Mouse (Mus musculus) heart, postnatal 0 days (tissue): ENCODE measurements at regions not wholly inside any gene's neighbourhood (a gene's known extent, or its start where the extent isn't known, plus 50 kb on each side); places are given as distances from the start of the nearest gene placed in this dataset.
A peak's percentile ranks its signal among the peaks of the same experiment; 100 is the strongest.

ENCODE experiments used
- ATAC-seq: fragments of 200-750 bp; cut with Nextera tagmentation; 2 replicates; pipeline ENCODE4 v1.8.0; 2017; ENCODE audit warnings: low read depth, moderate number of reproducible peaks, moderate library complexity; ENCODE audit not compliant: insufficient read depth
- DNase-seq: peaks from one replicate; pipeline ENCODE4 v3.0.0-alpha.2; 2016; ENCODE audit warnings: low spot score
- H3K27ac ChIP-seq: fragments of 300-500 bp; sonication (generic); 2 replicates; pipeline ENCODE4 v1.5.1; 2014; ENCODE audit warnings: low read depth, mild to moderate bottlenecking
- H3K27me3 ChIP-seq: fragments of 300-500 bp; sonication (generic); 2 replicates; pipeline ENCODE4 v1.6.1; 2014; ENCODE audit warnings: low read length, mixed read lengths; ENCODE audit not compliant: control insufficient read depth, insufficient read depth
- H3K36me3 ChIP-seq: fragments of 300-500 bp; sonication (generic); replicated peaks from 2 replicates; pipeline ENCODE4 v1.6.1; 2014; ENCODE audit warnings: low read length, mixed read lengths; ENCODE audit not compliant: control insufficient read depth, insufficient read depth
- H3K4me1 ChIP-seq: fragments of 300-500 bp; sonication (generic); 2 replicates; pipeline ENCODE4 v1.6.1; 2014; ENCODE audit warnings: antibody characterized with exemption; ENCODE audit not compliant: control insufficient read depth, insufficient read depth
- H3K4me2 ChIP-seq: fragments of 300-500 bp; sonication (generic); 2 replicates; pipeline ENCODE4 v1.6.1; 2014; ENCODE audit warnings: low read depth, mild to moderate bottlenecking, low read length, moderate library complexity
- H3K4me3 ChIP-seq: fragments of 300-500 bp; sonication (generic); 2 replicates; pipeline ENCODE4 v1.5.1; 2014; ENCODE audit warnings: low read depth, low read length
- H3K9ac ChIP-seq: fragments of 300-500 bp; sonication (generic); replicated peaks from 2 replicates; pipeline ENCODE4 v1.6.1; 2014; ENCODE audit warnings: low read depth, low read length, mixed read lengths
- H3K9me3 ChIP-seq: fragments of 300-500 bp; sonication (generic); replicated peaks from 2 replicates; pipeline ENCODE4 v1.6.1; 2016; ENCODE audit warnings: low read length; ENCODE audit not compliant: control insufficient read depth
- CTCF ChIP-seq: IDR thresholded peaks from 2 replicates; pipeline ENCODE4 v1.5.1; 2016; ENCODE audit warnings: antibody characterized with exemption, control low read depth, low read depth
- EP300 ChIP-seq: IDR thresholded peaks from 2 replicates; pipeline ENCODE4 v1.6.1; 2016; ENCODE audit warnings: antibody characterized with exemption, low read depth
- WGBS: fragments of 180-500 bp; shearing (Covaris S2); extraction: QIAGEN DNeasy Blood & Tissue Kit; methylation state at CpG from one replicate; pipeline ENCODE4 v1.1.7; 2014; 5-methylcytosine and 5-hydroxymethylcytosine counted together

DNA sequence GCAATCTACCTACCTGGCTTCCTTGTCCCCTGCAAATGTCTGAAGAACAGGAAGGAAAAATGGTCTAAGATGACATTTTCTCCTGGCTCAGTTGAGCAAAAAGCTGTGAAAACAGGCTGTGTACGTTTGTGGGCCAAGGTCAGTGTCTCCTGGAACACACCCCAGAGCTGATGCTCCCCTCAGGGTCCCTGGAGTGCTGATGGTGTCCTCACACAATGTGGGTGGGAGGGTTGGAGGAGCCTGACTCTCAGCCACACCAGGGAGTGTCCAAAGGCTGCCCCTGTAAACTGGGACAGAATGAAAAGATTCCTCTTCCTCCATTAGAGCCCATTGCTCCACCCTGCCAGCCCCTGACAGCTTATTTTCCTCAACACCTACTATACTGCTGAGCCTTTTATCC lies 112.8 kb upstream of the Smim23 start:
- no peak for TF ChIP-seq EP300
- TF ChIP-seq CTCF = no peak
- Histone ChIP-seq H3K9ac (no peak overlapping the region), H3K27ac (no peak overlapping the region), H3K9me3 (0 out of 2 replicates have a peak, but pooled peaks cover 3% of the 10 kb centered on the region), H3K4me3 (no peak overlapping the region), H3K4me2 (no peak overlapping the region), H3K27me3 (no peaks in the 10 kb centered on the region), H3K36me3 (no peaks in the 10 kb centered on the region), H3K4me1 (no peaks in the 10 kb centered on the region)
- ATAC-seq (no peak), DNase-seq (no peak)
- WGBS = 16% methylated on average over 1 of the region's 1 CpGs

DNA sequence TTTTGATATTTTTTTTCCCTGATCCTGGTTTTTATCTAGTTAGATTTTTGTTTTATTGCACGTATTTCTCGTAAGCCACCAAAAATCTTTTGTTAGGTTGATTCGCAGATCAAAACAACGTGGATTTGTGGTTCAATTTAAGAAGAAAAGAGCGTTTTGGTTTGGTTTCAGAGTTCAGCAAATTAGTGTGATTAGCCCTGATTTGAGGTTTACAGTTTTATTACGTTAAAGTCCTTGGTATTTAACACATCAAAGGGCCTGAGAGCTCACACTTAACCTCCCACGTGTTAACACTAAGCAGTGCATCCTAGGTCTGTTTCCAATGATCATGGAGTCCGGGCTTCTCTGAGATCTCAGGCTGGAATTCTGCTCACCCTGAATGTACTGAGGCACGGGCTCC lies 107.5 kb upstream of the Smim23 start:
- Histone ChIP-seq H3K4me3 (no peak overlapping the region), H3K9ac (no peak overlapping the region), H3K4me1 (no peaks in the 10 kb centered on the region), H3K4me2 (no peak overlapping the region), H3K27ac (no peak overlapping the region), H3K36me3 (no peaks in the 10 kb centered on the region), H3K9me3 (0 out of 2 replicates have a peak, but pooled peaks cover 3% of the 10 kb centered on the region), H3K27me3 (no peaks in the 10 kb centered on the region)
- WGBS = 70% methylated on average over 9 of the region's 9 CpGs
- TF ChIP-seq CTCF (no peak), EP300 (no peak)
- no peak for ATAC-seq
- no peak for DNase-seq

DNA sequence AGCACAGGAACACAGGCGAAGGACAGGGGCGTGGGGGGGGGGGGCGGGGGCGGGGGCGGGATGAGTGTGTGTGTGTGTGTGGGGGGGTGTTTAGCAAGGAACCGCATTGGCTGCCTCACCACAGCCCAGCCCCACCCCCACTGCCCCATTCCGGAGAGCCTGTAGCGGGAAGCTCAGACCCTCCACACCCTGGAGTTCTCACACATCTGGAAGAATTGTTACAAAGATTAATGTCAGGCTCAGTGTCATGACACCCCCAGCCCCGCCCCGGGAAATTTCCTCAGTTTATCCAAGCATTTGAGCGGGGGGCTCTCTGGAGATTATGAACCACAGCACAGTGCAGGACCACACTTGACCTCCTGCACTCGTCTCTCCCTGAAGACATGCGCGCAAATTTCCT lies 106.6 kb upstream of the Smim23 start:
- Histone ChIP-seq H3K9ac (no peak overlapping the region), H3K9me3 (0 out of 2 replicates have a peak, but pooled peaks cover 3% of the 10 kb centered on the region), H3K27ac (no peak overlapping the region), H3K4me2 (no peak overlapping the region), H3K27me3 (no peaks in the 10 kb centered on the region), H3K4me1 (0 out of 2 replicates have a peak, but pooled peaks cover under 1% of the 10 kb centered on the region), H3K4me3 (no peak overlapping the region), H3K36me3 (no peaks in the 10 kb centered on the region)
- no peak for DNase-seq
- no peak for ATAC-seq
- TF ChIP-seq CTCF (no peak), EP300 (no peak)
- WGBS = 23% methylated on average over 14 of the region's 14 CpGs

DNA sequence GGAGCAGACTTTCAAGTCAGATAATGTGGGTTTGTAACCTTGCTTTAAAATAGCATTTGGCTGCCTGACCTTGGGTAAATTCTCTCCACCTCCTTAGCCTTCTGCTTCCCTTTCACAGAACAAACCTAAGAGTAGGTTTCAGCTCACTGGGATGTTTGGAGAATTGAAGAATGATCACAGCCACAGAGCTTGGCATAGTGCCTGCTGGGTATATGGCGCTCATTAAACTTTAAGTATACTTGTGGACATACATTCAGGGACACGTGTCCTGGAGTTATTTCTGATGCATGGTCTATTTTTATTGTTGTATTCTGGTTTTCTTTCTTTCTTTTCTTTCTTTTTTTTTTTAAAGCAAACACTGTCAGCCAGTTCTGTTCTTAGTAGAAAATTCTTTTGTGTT lies 104.4 kb upstream of the Smim23 start:
- Histone ChIP-seq H3K4me3 (no peak overlapping the region), H3K36me3 (no peaks in the 10 kb centered on the region), H3K4me2 (no peak overlapping the region), H3K27ac (no peak overlapping the region), H3K27me3 (no peaks in the 10 kb centered on the region), H3K4me1 (0 out of 2 replicates have a peak, but pooled peaks cover 8% of the 10 kb centered on the region), H3K9ac (no peak overlapping the region), H3K9me3 (0 out of 2 replicates have a peak, but pooled peaks cover 3% of the 10 kb centered on the region)
- no peak for ATAC-seq
- DNase-seq = no peak
- TF ChIP-seq EP300 (no peak), CTCF (no peak)
- WGBS = 43% methylated on average over 2 of the region's 2 CpGs

DNA sequence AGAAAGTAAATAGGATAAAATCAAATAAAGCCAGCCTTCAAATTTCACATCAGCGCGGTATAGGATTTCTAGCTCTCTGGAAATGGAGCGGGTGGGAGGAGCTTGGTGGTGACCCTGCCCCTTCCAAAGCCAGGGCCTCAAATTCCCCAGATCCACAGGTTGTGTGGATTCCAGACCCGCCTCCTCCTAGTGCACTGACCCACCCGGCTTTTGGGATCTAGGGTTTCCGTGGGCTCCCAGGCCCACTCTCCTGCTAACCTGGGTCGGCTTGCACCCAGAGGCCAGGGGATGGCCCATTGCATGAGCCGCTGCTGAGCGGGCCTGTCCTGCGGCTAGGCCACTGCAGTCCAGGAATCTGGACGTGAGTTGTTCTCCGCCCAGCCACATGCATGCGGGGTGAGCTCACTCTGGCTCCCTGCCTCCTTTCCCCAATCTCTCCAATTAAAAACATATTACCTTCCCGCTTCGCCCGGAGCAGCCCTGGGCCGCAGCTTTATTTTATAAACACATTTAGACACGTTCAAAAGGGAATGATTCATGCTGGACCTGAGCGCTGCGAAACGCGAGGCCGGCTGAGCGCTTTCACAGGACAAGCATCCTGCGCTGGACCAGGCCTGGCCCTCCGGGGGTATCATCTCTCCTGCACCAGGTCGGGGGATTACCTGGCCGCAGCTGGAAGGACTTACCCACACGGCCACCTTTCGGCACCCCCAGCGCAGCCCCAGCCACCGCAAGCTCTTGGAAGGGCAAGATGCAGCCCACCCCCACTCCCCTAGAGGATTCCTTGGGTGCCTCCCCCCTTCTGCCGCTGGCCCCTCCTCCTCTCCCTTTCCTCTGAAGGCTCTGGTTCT lies 101.2 kb upstream of the Smim23 start:
- Histone ChIP-seq H3K27me3 (no peaks in the 10 kb centered on the region), H3K27ac (peak overlapping the region; percentile 56), H3K9ac (peak overlapping the region; percentile 8; the same call in 1 of the 2 replicates), H3K36me3 (no peaks in the 10 kb centered on the region), H3K4me3 (peak overlapping the region; percentile 19; the same call in 1 of the 2 replicates), H3K9me3 (no peaks in the 10 kb centered on the region), H3K4me2 (peak overlapping the region; percentile 53), H3K4me1 (0 out of 2 replicates have a peak, but pooled peaks cover 8% of the 10 kb centered on the region)
- DNase-seq = peak; percentile 47
- TF ChIP-seq EP300 (no peak), CTCF (no peak)
- WGBS = 8% methylated on average over 33 of the region's 33 CpGs
- peak; percentile 88 for ATAC-seq
